Mouse (Mus musculus): ENCODE measurements at regions not wholly inside any gene's neighbourhood (a gene's known extent, or its start where the extent isn't known, plus 50 kb on each side); places are given as distances from the start of the nearest gene placed in this dataset.

DNA sequence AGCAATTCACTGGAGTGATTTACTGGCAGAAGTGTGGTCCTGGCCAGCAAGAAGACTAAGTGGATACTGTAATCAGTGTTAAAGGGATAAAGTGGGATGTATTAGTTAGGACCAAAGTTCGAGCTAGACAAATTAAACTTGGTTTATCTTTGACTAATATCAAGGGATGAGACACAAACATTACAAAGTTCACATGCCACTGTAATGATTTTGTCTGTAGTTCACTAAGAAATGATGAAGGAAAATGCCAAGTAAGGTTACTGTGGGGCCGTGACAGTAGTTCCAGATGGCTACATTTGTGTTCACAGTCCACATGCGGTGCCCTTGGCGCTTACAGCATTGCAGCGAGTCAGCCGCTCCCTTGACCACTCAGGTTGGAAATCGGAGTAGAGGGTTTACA, 458.2 kb upstream of the Pkn2 start:
- DNase-seq: no peak

DNA sequence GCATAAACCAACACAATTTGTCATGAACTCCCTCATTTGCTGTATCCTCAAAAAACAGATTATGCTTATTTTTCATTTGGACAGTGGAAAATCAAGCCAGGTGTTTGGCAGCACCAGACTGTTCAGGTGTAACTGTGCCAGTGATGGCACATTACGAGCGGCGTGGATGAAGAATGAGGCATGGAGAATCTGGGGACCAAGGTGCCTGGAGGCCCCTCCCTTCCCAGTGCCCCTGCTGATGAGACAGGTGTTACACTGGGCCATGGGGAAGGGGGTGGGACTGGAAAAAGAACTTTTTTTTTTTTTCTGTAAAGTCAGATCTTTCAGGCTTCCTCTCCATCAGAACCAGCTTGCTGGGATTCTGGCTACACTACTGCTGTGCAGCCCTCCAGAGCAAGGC, 451.5 kb upstream of the Pkn2 start:
- DNase-seq: no peak

DNA sequence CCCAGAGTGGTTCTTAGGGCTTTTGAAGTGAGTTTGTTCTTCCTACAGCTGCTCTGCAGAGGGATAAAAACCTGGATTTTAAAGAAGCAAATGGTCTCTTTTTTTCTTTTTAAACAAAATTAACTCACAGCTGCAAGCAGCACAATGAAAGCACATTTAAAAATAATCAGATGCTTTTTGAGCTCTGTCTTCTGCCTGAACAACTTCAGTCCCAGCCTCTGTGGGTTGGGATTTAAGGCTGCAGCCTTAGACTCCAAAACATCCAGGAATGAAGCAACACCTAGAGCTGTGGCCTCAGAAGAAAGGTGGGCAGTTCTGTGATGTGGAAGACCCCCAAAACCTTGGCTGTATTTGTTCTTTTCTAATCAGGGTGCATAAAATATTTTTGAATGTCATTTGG, 446.7 kb upstream of the Pkn2 start:
- no peak for DNase-seq

DNA sequence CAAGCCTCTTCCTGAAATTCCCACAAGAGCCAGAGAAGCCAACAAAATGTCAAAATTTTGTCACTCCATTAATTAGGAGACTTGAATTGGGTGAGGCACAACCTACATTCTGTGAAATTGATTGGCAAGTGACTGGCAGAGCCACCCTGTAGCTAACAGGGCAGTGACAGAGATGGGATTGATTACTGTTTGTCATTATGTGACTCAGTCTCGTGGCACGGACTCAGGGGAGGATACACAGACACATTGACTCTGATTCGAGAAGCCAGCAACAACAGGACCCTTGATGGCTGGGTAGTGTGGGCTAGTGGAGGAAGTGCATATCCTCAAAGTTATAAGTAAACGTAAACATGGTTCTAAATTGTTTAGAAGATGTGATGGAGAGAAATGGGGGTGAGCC, 445.8 kb upstream of the Pkn2 start:
- DNase-seq: no peak

DNA sequence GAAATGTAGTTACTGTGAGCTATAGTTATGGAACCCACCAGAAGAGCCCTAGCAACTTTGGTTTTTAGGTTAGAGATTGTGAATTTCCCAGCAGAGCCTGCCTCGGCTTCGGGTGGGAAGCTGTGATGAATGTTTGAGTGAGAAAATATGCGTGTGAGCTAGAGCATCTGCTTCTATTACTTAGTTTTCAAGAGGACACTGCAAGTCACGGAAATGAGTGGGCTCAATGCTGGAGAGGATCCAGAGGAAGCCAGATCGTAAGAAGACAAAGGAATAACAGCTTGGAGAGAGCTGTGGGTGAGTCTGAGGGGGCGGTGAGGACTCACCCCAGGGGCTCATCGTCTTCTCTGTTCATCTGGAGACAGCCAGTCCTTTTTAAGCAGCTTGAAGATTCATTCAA, 434.7 kb upstream of the Pkn2 start:
- DNase-seq: no peak

DNA sequence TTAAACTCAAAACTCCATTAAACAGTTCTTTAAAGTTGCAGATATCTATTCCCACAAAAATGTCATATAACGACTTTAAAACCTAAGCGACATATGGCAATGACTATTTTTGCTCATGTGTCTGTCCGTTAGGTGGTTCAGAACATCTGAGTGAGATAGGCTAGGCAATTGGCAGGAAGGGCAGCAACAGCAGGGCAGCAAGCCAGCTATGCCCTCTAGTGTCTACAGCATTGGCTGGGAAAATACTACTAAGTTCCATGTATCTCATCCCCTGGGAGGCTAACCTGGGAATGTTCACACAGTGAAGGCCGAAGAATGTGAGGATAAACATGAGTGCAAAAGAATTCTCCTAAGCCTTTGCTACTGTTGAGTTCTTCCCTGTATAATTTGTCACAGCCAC, 410.0 kb upstream of the Pkn2 start:
- peak; percentile 45 for DNase-seq

DNA sequence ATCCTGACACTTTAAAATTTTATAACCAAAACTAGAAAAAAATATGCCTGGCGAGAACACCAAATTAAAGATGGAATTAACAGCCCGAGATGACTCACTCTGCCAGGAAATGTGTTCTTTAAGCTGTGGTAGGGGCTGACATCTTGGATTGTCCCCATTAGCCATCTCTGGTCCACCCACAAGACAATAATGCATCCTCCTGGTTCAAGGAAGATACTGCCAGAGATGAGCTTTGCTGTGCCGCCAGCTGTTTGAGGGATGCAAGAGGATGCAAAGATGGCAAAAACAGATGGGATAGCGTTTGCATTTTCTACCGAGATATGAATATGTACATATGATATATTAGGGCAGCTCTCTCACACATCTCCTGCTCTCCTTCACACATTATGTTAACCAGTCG, 382.3 kb upstream of the Pkn2 start:
- no peak for DNase-seq

DNA sequence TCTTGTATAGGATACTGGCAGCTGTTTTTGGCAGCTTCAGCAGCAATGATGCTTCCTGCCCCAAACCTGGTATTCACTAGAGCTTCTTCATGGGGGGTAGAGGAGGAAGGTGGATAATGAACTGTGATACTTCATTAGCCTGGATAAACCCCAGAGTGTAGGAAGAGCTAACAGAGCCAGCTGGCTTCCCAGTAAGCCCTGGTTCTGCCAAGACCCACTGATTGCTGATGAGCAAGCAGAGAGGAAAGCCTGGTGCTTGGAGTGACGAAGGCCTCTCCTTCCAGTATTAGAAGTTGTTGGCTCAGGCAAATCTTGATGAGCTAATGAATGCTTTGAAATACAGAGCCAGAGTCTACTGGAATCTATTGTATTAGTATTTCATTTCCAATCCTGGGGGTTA, 370.8 kb upstream of the Pkn2 start:
- DNase-seq: peak; percentile 27 to 55

DNA sequence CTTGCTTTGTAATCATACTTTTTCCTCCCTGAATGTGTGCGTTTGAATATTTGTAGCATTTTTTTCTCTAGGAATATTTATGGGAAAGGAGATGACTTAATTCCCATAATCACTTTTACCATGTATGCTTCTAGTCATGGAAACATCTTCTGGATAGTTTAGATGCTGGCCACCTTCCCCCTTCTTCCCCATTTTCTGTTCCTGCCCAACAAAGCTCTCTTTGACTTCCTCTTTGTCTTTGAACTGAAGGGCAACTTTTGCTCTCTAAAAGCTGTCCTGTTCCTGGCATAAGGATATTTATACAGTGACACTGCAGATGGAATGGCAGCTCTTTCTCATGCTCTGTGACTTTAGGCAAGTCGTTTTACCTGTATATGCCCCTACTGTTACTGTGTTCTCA, 370.2 kb upstream of the Pkn2 start:
- no peak for DNase-seq

DNA sequence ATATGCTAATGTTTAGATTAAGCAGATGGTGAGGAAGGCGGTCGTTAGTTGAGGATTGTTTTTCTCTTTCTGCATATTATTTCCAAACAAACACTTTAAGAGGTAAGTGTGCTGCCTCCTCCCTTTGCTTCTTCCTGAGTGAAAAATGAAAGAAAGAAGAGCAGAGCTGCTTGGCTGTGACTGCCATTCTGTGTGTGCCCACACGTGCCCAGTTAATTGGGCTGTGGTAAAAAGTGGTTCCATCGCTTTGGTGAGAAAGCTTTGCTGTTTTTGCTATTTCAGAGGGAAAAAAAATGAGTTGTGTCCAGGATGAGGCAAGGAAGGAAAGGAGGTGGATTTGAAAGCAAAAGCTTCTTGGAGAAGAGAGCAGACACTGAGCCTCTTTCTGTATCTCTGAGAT, 360.9 kb upstream of the Pkn2 start:
- no peak for DNase-seq

DNA sequence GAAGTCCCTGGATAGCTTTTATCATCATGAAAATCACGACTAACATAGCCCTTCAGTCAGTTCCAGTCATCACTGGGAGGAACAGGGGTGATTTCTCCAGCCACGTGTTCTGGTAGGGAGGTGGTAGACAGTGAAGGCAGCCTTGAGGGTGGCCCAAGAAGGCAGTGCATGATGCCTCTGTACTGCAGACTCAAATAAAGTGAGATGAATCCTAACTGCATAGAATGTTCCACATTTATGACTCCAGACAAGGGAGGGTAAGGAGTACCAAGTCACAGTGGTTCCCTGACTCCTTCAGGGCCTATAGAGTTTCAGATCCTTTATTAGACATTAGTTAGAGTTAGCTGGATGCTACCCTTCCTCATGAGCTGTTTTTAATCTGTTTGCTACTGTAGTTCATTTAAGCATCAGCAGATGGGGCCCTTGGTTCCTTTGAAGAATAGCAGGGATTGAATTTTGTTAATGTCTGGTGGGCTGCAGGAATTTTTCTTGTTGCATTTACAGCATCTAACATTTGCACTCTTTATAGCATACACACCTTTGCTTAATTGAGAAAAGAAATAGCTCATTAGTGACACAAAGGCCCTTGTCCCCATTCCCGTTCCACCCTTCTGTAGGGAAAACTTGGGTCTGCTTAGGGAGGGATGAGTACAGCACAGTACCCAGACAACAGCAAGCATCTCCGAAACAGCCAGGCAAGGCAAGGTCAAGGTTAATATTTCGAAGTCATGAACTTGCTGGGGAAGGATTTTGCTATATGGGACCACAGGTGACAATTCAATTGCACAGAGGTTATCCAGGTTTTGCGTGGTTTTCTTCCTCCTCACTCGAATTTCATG, 359.0 kb upstream of the Pkn2 start:
- peak; percentile 18 to 27 for DNase-seq

DNA sequence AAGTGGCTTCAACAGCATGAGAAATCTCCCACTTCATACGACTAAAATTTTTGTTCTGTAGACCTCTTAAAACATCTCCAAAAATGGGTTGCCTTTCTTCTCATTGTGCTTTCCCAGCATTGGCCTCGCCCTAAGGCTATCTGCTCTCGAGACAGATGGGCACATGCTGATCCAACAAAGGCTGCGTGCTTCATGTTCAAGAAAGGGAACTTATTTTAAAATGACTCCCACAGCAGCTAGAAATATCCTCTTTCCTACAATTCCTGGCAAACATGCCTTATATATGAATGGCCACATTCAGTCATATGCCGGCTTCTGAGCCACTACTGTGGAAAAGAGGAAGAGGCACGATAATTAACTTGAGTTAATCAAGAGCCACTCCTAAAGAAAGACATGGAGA, 356.7 kb upstream of the Pkn2 start:
- no peak for DNase-seq

DNA sequence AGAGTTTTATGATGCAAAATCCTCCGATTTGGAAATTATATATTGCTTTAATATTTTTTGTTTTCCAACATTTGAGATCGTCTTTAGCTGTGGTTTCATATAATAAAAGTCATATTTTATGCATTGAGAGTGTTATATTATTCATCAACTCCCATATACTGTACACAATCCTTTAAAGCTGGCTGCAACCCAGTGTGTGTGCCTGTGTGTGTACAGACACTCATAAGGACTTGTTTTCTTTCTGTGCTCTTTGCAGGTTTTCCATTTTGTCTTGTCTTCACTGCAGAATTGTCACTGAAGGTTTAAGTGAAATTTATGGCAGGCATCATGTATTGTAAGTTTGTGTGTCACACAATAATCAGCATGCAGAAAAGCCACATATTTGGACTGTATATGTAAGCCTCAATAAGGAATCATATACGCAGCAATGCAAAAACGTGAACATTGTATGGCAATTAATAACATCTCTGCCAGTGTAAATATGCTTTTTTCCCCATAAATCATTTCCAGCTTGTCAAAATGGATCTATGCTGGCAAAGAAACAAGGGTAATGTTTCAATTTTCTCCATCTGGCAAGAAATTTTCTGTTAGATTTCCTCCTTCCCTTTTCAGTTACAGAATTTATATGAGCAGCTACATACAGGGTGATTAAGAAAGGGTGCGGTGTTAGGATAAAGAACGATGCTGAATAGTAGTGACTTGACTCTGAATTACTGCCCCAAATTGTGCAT, 342.4 kb upstream of the Pkn2 start:
- no peak for DNase-seq

DNA sequence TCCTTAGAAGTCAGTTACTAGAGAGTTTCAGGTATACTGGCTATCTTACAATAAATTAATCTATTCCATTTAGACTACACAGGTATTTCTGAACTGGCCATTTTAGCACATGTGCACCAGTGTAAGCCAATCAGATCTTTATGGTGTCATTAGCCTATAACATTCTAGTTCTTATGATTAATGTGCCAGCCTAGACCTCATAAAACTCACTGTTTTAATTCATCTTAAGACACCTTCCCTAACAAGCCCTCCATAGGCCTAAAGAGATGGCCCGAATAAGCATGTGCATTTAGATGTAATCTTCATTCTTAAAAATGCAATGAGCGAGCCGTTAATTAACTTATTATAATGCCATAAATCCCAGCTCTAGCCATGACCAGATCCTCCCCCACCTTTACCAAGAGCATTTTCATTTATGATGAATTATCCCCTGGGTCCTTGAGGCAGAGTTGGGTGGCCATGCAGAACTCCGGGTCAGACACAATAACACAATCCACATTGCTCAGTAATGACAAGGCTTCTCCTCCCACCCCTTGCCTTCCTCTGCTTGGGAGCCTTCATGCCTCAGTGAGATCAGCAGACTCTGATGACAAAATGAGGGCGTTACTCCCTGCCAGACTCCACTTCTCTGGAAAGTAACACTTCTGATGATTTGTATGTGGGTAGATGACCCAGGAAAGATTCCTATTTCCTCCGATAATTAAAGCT, 311.6 kb upstream of the Pkn2 start:
- DNase-seq: no peak

DNA sequence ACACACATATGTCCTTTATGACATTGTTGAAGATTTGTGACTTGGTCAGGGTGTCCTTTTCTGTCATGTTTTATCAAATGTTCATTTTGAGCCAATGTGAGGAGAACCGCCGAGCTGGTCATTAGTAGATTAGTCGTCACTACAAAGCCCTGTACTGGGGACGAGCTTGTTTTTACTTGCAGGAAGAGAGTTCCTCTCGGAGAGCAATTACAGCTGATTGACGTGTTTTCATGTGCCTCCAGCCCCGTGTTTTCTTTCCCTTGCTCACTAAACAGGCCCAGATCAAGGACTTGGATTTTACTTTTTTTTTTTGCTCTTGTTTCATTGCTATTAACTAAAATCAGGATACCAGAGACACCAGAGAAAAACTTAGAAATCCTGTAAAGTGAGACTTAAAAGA, 307.1 kb upstream of the Pkn2 start:
- no peak for DNase-seq

DNA sequence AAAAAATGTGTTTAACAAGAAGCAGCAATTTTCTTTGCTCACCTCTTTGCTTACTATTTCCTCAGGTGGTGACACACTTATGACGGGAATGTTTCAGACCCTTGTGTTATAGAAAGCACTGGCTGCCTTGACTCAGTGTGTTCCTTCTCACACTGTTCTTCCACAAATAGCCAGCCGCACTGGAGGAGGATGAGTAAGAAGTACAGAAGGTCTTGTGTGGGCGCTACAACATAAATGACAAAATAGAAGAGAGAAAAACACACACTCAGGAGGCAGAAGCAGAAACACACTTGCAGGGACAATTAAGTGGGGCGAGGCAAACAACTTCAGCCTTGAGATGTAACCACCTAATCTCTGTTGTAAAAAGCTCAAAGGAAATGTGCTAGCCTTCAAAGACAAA, 292.2 kb upstream of the Pkn2 start:
- no peak for DNase-seq

DNA sequence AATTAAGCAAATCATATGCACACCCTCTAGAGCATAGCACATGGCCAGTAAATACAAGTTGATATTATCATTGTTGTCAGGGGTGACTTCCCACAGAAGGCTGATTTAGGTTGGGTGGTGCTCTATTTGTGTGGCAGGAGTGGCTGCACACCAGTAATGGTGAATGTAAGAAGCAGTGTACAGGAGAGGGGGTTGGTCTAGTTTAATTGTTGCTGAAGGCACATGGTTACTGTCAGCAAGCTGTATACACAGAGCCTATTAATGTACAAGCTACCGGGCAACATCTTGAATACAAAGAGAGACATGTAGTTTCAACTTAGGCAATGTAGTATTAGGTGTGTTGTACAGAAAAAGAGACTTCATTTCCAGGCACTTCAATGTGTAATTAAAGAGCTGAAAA, 280.6 kb upstream of the Pkn2 start:
- DNase-seq: no peak

DNA sequence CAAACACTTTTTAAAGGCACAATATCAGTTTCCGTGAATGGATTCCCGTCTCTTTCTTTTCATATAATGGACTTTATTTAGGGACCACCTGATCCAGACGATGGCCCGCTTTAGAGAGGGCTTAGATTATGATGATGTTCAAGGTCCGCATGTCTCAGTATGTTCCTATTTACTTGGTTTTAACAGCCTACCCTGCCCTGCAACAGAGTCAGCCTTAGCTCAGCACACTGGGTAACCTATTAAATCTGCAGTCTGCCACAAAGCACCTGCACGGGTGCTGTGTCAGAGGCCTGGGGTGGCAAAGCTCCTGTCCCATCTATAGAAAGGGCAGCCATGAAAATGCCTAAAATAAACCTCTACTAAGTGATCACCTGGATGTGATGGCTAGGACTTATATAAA, 280.2 kb upstream of the Pkn2 start:
- DNase-seq: no peak

DNA sequence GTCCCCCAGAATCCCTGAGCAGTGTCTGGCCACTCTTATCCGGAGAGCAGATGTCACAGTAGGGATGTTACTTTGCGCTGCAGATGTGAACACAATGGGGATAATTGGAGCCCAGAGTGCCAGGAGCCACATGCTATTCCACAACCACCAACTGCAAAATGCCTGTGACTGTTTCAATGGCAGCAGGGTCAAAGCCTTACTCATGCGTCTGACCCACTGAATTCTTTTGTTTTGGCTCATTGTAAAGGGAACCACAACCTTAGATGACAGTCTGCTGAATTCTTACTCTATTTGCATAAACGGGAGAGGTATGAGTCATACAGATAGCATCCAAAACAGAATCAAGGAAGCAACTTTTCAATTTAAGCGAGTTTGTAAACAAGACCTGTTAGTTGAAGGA, 276.8 kb upstream of the Pkn2 start:
- no peak for DNase-seq

DNA sequence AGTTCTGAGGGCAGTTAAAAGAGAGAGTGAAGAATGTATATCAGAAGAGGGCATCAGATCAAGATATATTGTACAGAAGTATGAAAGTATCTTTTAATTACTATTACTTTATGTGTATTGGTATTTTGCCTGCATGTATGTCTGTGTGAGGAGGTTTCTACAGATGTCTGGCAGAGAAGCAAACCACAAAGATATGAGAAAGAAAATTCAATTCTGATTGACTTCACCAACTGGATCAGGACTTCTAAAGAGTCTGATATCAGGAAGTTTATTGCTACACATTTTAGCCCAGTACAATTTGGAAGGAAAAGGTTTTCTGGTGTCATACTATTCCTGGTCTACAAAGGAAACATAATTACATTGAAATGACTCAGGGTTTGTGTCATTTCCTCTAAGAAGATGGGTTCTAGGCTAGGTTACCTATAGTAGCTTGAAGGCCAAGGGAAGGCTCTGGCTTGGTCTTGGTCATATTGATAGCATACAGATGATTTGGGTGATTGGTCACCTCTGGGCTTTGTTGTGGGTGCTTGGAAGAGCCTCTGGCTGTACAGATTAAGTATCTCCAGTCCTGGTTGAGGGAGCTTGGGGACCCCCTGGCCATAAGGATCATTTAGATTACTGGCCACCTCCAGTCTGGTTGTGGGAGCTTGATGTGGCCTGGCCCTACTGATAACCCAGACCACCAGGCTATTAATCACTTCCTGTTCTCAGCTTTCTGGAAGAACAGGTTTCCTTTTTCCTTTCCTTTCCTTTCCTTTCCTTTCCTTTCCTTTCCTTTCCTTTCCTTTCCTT, 275.1 kb upstream of the Pkn2 start:
- DNase-seq: no peak

DNA sequence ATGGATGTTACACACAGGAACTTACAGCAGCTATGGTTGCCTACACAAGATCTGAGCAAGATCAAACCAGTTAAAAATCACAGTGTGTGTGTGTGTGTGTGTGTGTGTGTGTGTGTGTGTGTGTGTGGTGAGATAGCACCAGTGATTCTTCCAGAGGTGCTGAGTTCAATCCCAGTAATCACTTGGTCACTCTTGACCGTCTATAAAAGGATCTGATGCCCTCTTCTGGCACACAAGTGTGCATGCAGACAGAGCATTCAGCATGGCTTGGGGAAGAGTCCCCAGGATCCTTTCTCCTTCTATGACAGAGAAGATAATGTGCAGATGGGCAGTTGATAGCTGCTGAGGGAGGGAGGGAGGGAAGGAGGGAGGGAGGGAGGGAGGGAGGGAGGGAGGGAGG, 274.4 kb upstream of the Pkn2 start:
- no peak for DNase-seq

DNA sequence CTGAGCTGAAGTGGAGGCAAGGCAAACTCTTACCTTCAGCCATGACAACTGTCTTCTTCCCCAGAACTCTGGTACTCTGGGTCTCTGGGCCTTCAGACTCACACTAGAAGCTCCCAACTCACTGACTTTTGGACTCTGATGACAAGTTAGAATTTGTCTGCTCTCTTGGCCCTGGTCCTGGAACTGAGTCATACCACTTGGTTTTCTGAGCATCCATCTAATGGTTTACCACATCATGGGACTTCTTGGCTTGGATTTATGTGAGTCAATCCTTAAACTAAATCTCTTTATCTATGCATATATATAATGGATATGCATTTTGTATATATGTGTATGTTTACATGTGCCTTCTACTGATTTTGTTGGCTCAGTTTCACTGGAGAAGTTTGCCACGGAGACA, 273.8 kb upstream of the Pkn2 start:
- DNase-seq: no peak

DNA sequence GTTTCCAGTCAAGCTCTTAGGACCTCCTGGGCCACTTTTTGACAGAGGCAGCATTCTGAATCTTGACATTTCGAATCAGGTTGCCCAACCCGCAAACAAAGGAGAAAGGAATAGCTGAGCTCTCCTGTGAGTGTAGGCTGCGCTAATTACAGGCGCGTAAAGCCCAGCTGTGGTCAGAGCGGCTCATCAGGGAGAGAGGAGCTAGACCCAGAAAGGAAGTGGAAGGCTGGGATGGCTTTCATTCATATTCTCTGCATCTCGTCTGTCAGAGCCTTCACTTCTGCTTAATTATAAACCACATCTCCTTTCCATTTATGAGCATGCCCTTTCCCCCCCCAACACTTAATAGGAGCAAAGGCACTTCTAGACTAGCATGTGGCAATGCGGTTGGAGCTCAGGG, 265.7 kb upstream of the Pkn2 start:
- no peak for DNase-seq

All from cerebellum, postnatal 14 days (tissue).